Mouse (Mus musculus) brain, embryonic 18.5 days (tissue): Measurements from ENCODE around the gene H2al2a.
"Not testable (repeated sequence)": the region's sequence is repeated elsewhere in the genome, so short reads cannot be mapped to it uniquely, and the experiment has no call there.

Experiments used
- DNase-seq: peaks from one replicate; pipeline ENCODE4 v3.0.0-alpha.2; 2012; ENCODE audit warnings: low read depth, low spot score

Gene H2al2a

GRCm38 (mm10) chr2:17977645-17978044 is 19.1 kb downstream of the H2al2a start:
- not testable (repeated sequence) for DNase-seq

GRCm38 (mm10) chr2:17975601-17976327 is 21.0 kb downstream of the H2al2a start:
- DNase-seq: no peak

- no peak for DNase-seq
These were observed 22.8 kb downstream of the H2al2a start for GRCm38 (mm10) chr2:17973868-17974440.

GRCm38 (mm10) chr2:17973246-17973645 is 23.5 kb downstream of the H2al2a start:
- DNase-seq: no peak

GRCm38 (mm10) chr2:17972843-17973242 is 23.9 kb downstream of the H2al2a start:
- DNase-seq: no peak

DNA sequence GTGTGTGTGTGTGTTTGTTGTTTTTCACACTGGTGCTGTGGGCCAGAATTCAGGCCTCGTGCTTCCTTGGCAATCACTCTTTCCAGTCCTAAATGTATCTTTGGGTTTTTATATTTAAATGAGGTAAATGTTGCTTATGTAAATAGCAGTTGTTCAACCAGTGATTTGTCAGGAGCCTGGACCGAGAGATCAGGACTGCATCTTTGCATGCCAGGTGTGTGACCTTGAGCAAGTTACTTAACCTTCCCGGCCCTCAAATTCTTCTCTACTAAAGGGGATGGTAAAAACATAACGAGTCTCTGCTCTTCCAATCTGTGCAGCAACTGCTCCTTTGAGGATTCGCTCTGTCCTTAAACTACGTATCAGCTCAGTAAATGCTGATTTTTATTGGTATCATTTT is 25.4 kb downstream of the H2al2a start:
- DNase-seq: no peak

- no peak for DNase-seq
These were observed 26.1 kb downstream of the H2al2a start for GRCm38 (mm10) chr2:17970662-17971061.

DNA sequence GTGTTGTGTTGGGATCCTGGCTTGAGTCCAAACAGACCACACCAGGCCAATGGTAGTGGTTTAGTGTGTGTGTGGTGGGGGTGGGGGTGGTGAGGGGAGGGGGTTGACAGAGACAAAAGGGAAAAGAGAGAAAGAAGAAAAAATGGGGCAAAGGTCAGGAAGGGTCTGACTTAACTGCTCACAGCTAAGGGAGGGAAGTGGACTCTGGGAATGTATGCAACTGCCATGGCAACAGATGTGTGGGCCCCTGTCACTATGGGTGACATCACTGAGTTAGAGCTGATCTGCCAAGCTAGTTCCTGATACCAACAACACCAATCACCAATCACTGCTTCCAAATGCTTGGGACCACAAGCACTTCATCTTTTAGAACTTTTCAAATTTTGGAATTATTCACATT is 26.6 kb downstream of the H2al2a start:
- no peak for DNase-seq

DNA sequence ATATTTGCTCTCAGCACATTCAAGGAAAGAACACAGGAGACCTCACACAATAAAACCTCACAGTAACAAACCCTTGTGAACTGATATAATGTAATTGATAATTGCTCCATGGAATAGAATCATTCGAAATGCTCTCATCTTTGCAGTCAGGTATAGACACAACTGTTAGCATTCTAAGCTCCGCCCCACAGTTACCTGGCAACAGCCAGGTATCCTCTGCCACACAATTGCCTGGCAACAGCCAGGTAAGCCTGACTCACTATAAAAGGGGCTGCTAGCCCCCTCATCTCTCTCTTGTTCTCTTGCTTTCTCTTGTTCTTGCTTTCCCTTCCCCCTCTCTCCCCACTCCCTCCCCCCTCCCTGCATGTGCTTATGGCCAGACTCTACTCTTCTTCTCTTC is 28.2 kb downstream of the H2al2a start:
- no peak for DNase-seq

- not testable (repeated sequence) for DNase-seq
These were observed 28.7 kb downstream of the H2al2a start for GRCm38 (mm10) chr2:17968037-17968436.

- DNase-seq: no peak
These were observed 37.3 kb downstream of the H2al2a start for GRCm38 (mm10) chr2:17959501-17959900.

DNA sequence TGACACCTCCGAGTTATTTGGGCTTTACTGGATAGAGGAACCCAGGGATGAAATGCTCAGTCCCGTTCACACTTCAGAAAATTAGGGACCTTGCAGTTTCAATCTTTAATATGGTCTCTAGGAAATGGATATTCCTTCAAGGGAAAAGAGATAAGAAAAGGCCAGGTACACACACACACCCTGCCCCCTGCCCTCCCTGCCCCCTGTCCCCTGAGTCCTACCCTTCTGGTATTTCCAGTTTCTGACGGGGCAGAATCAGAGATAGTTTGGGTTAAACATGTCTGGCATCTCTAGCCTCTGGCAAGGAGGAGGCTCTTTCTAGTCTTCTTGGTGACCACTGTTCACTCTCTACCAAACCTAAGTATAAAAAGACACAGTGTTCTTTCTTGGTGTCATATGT is 49.9 kb downstream of the H2al2a start:
- DNase-seq: no peak
